Mouse (Mus musculus) heart, adult 18-20 months (tissue): ENCODE results near the gene Phc3. TPM values are rescaled to one million over a fixed set of nuclear protein-coding genes. Genes with fewer than 3 reads are reported as not detected.

Source experiments
- DNase-seq, 2 experiments: peaks; one replicate each; pipeline ENCODE4 v3.0.0; 2021 to 2022; ENCODE audit warnings: mixed read lengths in 1 of 2
- total RNA-seq, 2 experiments: library from RNA; stranded (reverse); gene quantifications; 2 replicates each; pipeline ENCODE4 v1.2.3; 2021

Phc3 gene
- total RNA-seq, 2 experiments from 2014 or later = 14.2 to 16.8 TPM

DNA sequence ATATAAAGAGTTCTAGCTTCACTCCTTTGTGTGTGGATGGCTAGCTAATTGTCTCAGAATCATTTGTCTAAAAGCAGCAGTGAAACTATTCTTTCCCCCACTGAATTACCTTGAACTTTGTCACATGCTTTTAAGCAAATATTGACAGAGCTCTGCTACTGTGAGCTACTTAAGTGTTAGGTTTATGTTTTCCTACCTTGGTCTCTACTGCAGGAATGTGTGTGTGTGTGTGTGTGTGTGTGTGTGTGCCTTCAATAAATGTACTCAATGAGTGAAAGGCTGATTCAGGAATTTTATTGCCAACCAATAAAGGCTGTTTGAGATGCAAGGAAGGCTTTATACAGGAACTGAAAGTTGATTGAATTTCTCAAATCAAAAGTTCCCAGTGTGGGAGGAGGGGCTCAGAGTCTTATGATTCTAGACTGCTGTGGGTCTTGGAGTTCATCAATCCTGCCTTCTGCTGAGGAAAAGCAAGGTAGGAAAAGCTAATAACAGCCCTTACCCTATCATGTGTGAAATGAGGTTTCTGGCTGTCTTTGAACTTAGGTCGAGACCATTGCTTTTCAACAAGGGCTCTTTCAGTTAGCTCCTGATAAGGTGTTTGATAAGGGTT lies 7.9 kb upstream of the Phc3 start:
- no peak for DNase-seq

DNA sequence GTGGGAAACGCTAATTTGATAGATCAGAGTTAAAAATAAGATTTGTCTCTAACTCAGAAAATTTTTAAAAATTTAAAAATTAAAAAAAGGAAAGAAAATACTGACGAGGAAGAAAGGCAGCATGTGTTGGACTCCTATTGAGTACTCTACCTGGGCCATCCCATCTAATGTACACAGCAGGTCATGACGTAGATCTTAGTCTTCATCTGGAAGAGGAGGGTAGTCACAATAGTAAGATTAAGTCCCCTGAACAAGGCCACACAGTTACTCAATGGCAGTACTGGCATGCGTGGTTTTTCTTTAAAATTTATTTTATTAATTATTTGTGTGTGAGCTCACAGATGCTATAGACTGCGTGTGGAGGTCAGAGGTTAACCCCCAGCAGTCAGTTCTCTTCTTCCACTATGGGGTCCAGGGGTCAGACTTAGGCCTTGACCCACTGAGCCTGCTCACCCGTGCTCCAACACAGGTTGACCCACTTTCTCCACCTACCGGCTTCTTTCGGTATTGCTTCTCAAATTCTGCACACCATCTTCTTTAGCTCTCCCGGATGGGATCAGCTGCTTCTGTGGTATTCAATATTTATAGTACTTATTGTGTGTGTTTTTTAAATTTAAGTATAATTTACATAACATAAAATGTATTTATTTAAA lies 6.0 kb upstream of the Phc3 start:
- DNase-seq = peak; percentile 67 to 89

DNA sequence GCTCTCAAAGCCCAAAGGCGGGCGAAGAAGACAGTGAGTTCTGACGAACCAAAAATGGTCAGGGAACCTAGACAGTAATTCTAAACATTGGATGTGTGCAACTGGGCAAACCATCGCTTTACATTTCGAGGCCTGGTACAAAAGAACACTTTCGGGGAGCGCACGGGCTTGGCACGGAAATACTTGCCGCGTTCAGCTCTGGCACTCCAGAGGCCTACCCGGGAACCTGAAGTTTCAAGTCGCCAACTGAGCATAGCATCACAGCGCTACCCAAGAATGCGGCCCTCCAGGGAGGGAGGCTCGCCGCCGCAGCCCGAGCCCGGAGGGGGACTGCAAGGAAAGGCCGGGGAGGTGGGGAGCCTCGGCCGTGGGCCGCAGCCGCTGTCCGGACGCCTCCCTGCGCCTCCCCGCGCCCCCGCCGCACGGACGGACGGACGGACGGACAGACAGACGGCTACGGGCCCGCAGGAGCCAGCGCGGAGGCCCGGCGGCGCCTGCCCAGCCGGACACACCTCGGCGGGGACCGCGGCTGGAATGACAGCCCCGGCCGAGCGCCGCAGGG lies 603 bp downstream of the Phc3 start:
- DNase-seq = peak; percentile 44 to 64

GRCm38 (mm10) chr3:30965644-30966043 lies 3.6 kb downstream of the Phc3 start:
- DNase-seq = no peak

GRCm38 (mm10) chr3:30964216-30964615 lies 5.0 kb downstream of the Phc3 start:
- DNase-seq = no peak

GRCm38 (mm10) chr3:30963100-30963499 lies 6.1 kb downstream of the Phc3 start:
- DNase-seq = no peak

DNA sequence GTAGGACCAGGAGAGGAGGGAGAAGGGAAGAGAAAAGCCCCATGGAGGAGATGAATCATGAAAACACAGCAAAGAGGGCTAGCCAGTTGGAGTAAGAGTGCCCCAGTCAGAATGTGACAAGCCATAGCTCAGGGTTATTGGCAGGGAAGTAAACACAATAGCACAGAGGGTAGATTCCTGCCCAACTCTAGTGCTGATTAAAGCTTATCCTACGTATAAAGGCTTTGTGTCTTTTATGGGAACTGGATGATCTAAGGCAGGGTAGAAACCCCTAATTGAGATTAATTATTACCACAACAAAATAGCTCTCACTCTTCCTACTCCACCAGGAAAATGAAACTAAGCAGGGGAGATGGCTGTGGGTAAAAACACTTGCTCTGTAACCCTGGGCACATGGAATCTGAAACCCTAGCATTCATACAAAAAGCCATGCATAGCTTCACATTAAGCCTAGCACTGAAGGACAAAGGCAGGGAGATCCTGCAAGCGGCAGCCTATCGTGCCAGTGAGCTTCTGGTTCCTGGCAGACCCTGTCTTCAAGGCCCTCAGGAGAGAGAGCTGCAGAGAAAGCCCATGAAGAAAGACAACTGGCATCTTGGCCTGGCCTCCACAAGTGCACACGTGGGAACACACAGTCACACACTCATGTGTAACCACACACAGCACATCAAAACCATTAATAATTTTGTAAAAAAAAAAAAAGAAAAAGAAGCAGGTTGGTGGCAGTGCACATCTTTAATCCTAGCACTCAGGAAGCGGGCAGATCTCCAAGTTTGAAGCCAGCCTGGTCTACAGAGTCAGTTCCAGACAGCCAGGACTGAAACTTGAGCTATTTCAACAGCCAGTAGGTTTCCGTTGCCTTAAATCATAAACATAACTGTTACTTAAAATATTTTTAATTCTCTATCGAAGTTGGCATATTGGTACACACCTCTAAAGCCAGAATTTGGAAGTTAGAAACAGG lies 9.1 kb downstream of the Phc3 start:
- no peak for DNase-seq

DNA sequence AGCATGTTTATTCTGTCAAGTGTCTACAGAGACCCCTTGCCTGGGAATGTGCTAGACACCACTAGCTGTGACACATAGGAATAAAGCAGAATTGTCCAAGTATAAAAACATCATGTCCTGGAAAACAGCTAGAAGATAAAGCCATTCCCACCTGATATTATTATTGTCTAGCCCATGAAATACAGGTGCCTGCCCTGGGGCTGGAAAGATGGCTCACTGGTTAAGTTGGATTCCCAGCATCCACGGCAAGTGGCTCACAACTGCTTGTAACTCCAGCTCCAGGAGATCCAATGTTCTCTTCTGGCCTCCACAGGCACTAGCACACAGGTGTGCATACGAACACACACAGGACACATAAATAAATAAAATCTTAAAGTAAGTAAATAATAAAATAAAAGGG lies 10.5 kb downstream of the Phc3 start:
- no peak for DNase-seq

GRCm38 (mm10) chr3:30956327-30956726 lies 12.9 kb downstream of the Phc3 start:
- DNase-seq = no peak

DNA sequence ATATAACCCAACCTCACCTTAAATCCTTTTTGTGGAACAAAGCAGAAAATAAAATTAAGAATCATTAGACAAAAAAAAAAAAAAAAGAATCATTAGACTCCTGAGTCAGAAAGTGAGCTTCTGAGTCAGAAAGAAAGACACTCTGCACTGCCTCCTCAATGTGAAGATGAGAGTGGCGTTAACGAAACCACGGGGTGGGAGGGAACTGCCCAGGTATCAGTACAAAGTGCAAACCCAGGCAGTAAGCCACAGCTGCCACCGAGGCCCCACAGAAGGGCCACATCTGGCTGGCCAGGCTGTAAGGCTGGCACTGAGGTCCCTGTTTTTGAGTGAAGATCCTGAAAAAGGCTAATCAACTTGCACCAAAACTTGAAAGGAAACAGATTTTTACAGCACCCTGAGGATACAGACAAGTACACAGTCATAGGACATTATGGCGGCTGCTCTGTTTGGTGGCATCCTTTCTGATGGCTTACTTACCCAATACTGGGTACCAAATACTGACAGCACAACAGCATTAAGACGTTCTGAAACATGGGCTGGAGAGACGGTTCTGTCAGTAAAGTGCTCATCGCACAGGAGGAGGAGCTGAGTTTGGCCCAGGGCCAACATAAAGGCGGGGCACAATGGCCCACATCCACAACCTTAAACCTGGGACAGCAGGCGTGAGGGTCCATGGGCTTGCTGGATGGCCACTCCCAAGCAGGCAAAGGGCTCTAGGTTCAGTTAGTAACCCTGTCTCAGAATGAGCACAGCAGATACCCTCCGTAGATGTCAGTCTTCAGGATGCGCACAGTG lies 16.7 kb downstream of the Phc3 start:
- no peak for DNase-seq

DNA sequence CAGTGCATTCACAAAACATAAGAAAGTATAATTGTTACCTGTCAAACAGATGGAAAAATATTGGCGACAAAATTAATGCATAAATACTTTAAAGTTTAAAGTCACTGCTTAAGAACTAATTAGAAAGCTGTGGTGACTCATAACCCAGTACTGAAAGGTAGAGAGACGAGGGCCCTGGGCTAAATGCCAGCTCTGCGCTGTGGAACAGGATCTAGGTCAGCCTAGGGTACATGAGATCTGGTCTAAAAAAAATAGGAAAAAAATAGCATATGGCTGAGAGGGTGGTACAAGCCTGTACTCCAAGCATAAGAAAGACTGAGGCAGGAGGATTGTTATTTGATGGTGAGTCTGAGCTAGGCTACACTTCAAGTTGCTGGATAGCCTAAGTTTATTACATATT lies 17.6 kb downstream of the Phc3 start:
- peak; percentile 33 to 36 for DNase-seq

- no peak for DNase-seq
Observed at GRCm38 (mm10) chr3:30934384-30934783, 34.8 kb downstream of the Phc3 start.

GRCm38 (mm10) chr3:30929828-30930227 lies 39.4 kb downstream of the Phc3 start:
- DNase-seq = peak in 1 of 2 experiments; percentile 31

GRCm38 (mm10) chr3:30927664-30928063 lies 41.6 kb downstream of the Phc3 start:
- no peak for DNase-seq

GRCm38 (mm10) chr3:30917160-30917559 lies 52.1 kb downstream of the Phc3 start:
- DNase-seq = peak in 1 of 2 experiments; percentile 22

DNA sequence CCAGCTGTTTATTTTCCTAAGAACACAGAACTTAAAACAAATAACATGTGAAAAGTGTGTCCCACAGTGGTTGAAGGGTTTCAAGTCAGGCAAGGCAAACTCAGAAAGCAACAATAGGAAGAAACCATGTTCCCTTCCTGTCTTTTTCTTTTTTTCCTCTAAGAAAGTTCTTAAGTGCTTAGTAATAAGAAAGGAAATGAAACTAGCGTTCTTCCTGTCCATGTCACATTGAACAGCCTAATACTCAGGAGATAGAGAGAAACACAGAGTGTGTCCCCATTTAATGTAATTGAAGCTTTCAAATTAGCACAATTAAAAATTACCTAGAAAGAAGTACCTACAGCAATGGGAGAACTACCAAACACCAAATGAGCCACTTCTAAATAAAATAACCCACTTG lies 64.6 kb downstream of the Phc3 start:
- DNase-seq = no peak

DNA sequence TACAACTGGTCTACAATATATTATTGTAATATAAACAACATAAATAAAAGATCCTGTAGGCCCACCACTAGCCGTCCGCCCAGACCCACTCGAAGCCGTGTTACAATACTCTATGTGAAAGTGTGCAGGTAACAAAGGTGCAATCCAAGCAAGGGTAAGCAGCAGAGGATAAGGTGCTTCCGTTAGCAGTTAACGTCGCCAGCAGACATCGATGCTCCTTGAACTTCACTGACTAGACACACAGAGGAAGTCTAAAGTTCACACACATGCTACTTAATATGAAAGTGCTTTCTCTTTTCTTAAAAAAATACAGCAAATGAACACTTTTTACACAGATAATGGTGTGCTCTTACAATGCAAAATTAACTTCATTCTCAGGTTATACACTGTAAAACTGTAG lies 69.8 kb downstream of the Phc3 start:
- DNase-seq = no peak

- no peak for DNase-seq
Observed at GRCm38 (mm10) chr3:30896721-30897120, 72.5 kb downstream of the Phc3 start.

- no peak for DNase-seq
Observed at GRCm38 (mm10) chr3:30889014-30889413, 80.2 kb downstream of the Phc3 start.

DNA sequence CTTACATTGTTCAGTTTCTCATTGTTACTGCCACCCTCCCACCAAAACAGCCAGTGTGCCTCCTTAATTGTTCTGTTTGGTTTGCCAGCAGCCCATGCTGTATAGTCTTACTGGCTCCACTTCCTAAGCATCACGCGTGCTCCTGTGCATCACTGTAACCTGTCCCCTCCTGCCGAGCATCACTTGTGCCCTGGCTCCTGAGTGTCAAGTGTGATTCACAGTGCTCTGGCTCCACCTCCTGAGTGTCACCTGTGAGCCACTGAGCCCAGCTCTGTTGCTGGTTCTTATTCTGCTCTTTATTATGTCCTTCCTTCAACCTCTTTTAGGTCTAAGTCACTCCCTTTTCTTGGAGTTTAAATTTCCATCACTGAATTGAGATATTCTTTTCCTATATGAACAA lies 81.8 kb downstream of the Phc3 start:
- DNase-seq = no peak

- no peak for DNase-seq
Observed at GRCm38 (mm10) chr3:30876709-30877108, 92.5 kb downstream of the Phc3 start.

- DNase-seq = peak in 1 of 2 experiments; percentile 23
Observed at GRCm38 (mm10) chr3:30869995-30870394, 99.2 kb downstream of the Phc3 start.
